Mouse (Mus musculus) heart, embryonic 14.5 days (tissue): ENCODE data around the gene Nckap5. TPM values are rescaled to one million over a fixed set of nuclear protein-coding genes. Genes with fewer than 3 reads are reported as not detected.

ENCODE experiments used
- ATAC-seq: fragments of 200-750 bp; cut with Nextera tagmentation; 2 replicates; pipeline ENCODE4 v1.8.0; 2017; ENCODE audit warnings: low read depth, moderate TSS enrichment; ENCODE audit not compliant: insufficient number of reproducible peaks, insufficient read depth, low FRiP score
- H3K27ac ChIP-seq, 2 experiments: fragments of 200-500 bp in 1 of 2; fragments of 300-500 bp in 1 of 2; sonication (generic) in 1 of 2; replicated peaks in 1 of 2; 2 replicates each; pipeline ENCODE4 v1.5.1; 2012 to 2014; ENCODE audit warnings: low read depth in 2 of 2, low read length in 2 of 2, control low read depth in 1 of 2, mild to moderate bottlenecking in 1 of 2, mixed read lengths in 1 of 2; ENCODE audit not compliant: control insufficient read depth in 1 of 2, insufficient read depth in 1 of 2
- H3K27me3 ChIP-seq: fragments of 300-500 bp; sonication (generic); 2 replicates; pipeline ENCODE4 v1.6.1; 2014; ENCODE audit warnings: mild to moderate bottlenecking, low read length, control low read depth; ENCODE audit not compliant: control insufficient read depth, insufficient read depth
- H3K36me3 ChIP-seq: fragments of 300-500 bp; sonication (generic); 2 replicates; pipeline ENCODE4 v1.6.1; 2014; ENCODE audit warnings: mild to moderate bottlenecking, control low read depth, low read length, mixed read lengths; ENCODE audit not compliant: control insufficient read depth, insufficient read depth
- H3K4me1 ChIP-seq, 2 experiments: fragments of 200-500 bp in 1 of 2; fragments of 300-500 bp in 1 of 2; sonication (generic) in 1 of 2; 2 replicates each; pipeline ENCODE4 v1.6.1; 2012 to 2014; ENCODE audit warnings: low read length in 2 of 2, control low read depth in 1 of 2, mixed read lengths in 1 of 2; ENCODE audit not compliant: control insufficient read depth in 2 of 2, insufficient read depth in 2 of 2
- H3K4me2 ChIP-seq: fragments of 300-500 bp; sonication (generic); 2 replicates; pipeline ENCODE4 v1.6.1; 2014; ENCODE audit warnings: mild to moderate bottlenecking, low read length
- H3K4me3 ChIP-seq, 2 experiments: fragments of 200-500 bp in 1 of 2; fragments of 300-500 bp in 1 of 2; sonication (generic) in 1 of 2; 2 replicates each; pipeline ENCODE4 v1.5.1; 2012 to 2014; ENCODE audit warnings: low read length in 2 of 2, mild to moderate bottlenecking in 2 of 2, control low read depth in 1 of 2, low read depth in 1 of 2, moderate library complexity in 1 of 2; ENCODE audit not compliant: control insufficient read depth in 1 of 2, insufficient read depth in 1 of 2
- H3K9ac ChIP-seq: fragments of 300-500 bp; sonication (generic); 2 replicates; pipeline ENCODE4 v1.6.1; 2014; ENCODE audit warnings: mild to moderate bottlenecking, low read length
- H3K9me3 ChIP-seq: fragments of 300-500 bp; sonication (generic); 2 replicates; pipeline ENCODE4 v1.6.1; 2016; ENCODE audit warnings: low read length, control low read depth; ENCODE audit not compliant: control insufficient read depth
- WGBS: fragments of 180-500 bp; shearing (Covaris S2); extraction: QIAGEN DNeasy Blood & Tissue Kit; methylation state at CpG from one replicate; pipeline ENCODE4 v1.1.7; 2014; 5-methylcytosine and 5-hydroxymethylcytosine counted together
- polyA plus RNA-seq: library from polyadenylated mRNA; unstranded; fragments of >200 nt; fragmentation: Nextera tagmentation; extraction: Ambion mirVana; gene quantifications from 2 replicates; pipeline ENCODE4 v1.2.1, GENCODE M21; 2014

Nckap5 gene
- 9.4 and 10.9 TPM in 2 replicates for polyA plus RNA-seq

DNA sequence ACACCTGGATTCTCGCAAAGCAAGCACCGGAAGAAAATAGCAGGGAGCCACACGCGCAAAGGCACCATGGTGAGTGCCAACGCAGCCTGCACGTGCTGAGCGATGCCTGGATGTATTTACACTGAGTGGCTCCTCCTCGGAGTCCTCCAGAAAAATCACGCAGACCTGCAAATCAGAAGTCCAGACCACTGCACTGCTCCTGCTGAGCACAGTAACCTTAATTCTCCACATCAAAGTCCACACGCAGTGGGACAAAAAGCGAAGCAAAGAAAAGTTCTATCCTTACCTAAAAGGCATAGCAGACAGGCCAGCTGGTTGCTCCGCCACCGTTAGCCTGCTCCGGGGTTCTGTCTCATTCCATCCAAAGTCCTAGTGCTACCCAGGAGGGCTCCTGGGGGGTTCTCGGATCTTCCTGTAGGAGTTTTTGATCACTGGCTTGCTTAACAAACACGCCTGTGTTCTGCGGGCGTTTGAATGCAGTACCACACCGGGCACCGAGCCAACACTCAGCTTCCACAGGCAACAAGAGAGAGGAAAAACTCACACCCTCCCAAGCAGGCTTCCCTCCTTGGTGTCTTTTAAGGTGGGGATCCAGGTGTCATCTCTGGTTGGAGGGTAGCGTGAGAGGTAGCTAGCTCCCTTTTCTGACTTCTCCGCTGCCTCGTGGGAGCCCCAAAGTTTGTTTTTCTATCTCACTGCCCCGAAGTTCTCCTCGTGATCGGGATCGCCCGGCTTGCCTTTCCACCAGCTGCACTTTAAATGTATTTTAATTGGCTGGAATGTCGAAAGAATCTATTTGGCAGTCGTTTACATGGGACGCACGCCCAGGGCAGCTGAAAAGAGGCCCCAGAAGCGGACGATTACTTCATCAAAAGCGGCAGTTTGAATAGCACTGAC, at the start of gene Nckap5:
Gene Nckap5 (minus strand): TSS at position 769 of the 897 bp plus-strand sequence.
- 2% methylated on average over 35 of the region's 35 CpGs for WGBS
- H3K4me1 ChIP-seq = peaks cover 4 to 9% of the 10 kb centered on the region in 2 experiments; a peak in 3 of 4 replicates
- peak within 1 kb of the TSS; percentile 66 to 82 for H3K27ac ChIP-seq
- H3K9me3 ChIP-seq = no peaks in the 10 kb centered on the region
- no peaks in the 10 kb centered on the region for H3K27me3 ChIP-seq
- H3K36me3 ChIP-seq = no peaks in the 10 kb centered on the region
- H3K4me3 ChIP-seq = peak within 1 kb of the TSS; percentile 49 to 64
- peak within 1 kb of the TSS; percentile 64 for H3K9ac ChIP-seq
- H3K4me2 ChIP-seq = peak within 1 kb of the TSS; percentile 87
- ATAC-seq = peak; percentile 37

DNA sequence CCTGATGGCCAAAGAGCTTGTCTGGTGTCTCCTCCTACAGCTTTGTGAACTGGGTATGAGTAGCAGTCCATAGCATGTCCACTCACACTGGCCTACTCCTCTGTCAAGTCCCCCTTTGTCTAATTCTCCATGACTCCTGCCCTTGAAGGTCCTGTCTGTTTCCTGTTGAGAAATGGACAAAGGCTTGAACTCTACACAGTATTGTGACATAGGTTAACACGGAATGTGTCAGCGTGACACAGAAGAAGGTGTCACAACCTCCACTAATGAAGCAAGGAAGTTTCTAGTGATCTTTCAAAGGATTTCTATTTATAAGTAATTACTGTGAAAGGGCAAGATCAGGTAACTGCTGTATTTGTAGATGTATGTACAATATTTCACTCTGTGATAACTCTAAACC, 46.9 kb upstream of the Nckap5 start:
- no peaks in the 10 kb centered on the region for H3K4me1 ChIP-seq
- H3K27ac ChIP-seq = no peak overlapping the region
- H3K27me3 ChIP-seq = no peaks in the 10 kb centered on the region
- H3K9me3 ChIP-seq = no peaks in the 10 kb centered on the region
- ATAC-seq = no peak
- H3K9ac ChIP-seq = no peak overlapping the region
- no peak overlapping the region for H3K4me3 ChIP-seq
- H3K4me2 ChIP-seq = no peak overlapping the region
- 89% methylated on average over 2 of the region's 2 CpGs for WGBS
- H3K36me3 ChIP-seq = no peaks in the 10 kb centered on the region

DNA sequence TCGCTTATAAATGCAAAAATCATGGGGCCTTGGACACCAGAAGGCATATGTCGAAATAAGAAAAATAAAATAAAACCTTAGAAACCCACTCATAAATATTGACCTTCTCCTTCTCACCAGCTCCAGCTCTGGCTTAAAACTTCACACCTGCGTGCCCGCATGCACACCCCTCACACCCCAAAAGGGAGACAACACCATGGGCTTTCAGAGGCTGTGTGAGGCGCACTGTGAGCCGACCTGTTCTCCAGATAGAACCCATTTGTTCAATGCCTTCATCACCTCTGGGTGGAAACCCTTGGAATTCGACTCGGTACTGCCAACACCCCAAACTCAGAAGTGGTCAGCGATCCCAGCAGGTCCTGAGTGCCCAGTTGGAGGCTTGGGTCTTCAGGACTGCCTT, 37.8 kb upstream of the Nckap5 start:
- 80% methylated on average over 9 of the region's 9 CpGs for whole genome bisulfite sequencing
- Histone ChIP-seq H3K4me3 (no peak overlapping the region), H3K27ac (no peak overlapping the region), H3K4me2 (no peak overlapping the region), H3K4me1 (no peaks in the 10 kb centered on the region), H3K36me3 (no peaks in the 10 kb centered on the region), H3K9me3 (no peaks in the 10 kb centered on the region), H3K27me3 (no peaks in the 10 kb centered on the region), H3K9ac (no peak overlapping the region)
- ATAC-seq = no peak

DNA sequence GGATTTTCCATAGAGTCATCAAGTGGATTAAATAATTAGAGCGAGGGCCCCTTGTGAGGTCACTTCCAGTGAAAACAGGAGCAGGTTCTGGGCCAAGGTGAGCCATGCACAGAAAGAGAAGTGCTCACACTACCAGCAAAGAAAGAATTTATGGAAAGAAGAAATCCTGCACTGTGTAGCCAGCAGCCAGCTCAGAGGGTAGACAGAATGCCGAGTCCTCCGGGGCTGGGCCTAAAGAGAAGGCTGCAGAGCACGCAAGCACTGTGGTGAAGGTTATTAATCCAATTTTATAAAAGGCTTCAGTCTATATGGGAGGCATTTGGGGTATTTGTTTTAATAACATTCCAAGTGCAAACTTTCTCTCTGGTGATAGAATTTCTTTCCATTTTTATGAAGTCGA, 37.3 kb upstream of the Nckap5 start:
- no peak overlapping the region for H3K27ac ChIP-seq
- ATAC-seq = no peak
- H3K4me1 ChIP-seq = no peaks in the 10 kb centered on the region
- no peak overlapping the region for H3K9ac ChIP-seq
- H3K4me3 ChIP-seq = no peak overlapping the region
- no peak overlapping the region for H3K4me2 ChIP-seq
- 87% methylated on average over 5 of the region's 5 CpGs for WGBS
- no peaks in the 10 kb centered on the region for H3K36me3 ChIP-seq
- H3K27me3 ChIP-seq = no peaks in the 10 kb centered on the region
- no peaks in the 10 kb centered on the region for H3K9me3 ChIP-seq

DNA sequence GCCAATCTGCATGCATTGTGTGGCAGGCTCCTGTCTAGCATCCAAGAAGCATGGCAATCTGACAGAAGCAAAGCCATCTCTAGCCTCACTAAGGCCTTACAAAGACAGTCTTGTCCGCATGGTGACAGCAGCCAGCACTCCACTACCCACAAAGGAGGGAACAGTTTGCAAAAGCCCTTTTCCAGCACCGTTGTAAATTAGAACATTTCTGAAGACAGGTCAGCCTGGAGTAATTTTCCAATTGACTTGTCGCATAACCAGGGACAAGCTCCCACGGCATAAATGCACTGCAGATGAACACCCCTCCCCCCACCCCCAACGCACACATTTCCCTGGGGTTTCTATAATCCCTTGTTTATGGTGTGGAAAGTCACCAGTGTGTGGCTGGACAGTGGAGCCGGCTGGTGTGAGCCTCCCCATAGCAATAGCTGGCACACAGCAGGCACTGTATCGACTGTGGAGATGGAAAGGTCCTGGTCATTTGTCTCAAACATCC, 35.0 kb upstream of the Nckap5 start:
- WGBS = 70% methylated on average over 7 of the region's 7 CpGs
- H3K27me3 ChIP-seq = no peaks in the 10 kb centered on the region
- no peak overlapping the region for H3K9ac ChIP-seq
- H3K27ac ChIP-seq = no peak overlapping the region
- no peaks in the 10 kb centered on the region for H3K9me3 ChIP-seq
- H3K4me1 ChIP-seq = no peaks in the 10 kb centered on the region
- no peaks in the 10 kb centered on the region for H3K36me3 ChIP-seq
- H3K4me3 ChIP-seq = no peak overlapping the region
- ATAC-seq = no peak
- no peak overlapping the region for H3K4me2 ChIP-seq

DNA sequence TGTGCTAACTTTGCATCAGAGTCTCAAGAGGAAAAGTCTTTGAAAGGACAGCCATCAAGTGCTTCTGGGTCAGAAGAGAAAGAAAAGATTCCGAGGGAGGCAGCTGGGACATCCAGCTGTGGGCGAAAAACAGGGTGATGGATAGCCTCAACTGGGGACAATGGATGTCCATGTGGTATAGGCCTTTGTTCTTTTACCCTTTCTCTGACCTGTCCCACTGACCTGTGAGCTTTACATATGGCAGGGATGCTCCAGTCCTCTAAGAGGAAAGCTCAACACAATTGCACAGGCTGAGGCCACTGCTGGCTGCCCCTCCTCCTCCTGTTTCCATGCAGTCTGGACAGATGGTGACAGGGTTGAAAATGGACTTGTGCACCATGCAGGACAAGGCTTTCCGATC, 31.2 kb upstream of the Nckap5 start:
- H3K4me2 ChIP-seq = no peak overlapping the region
- H3K27me3 ChIP-seq = no peaks in the 10 kb centered on the region
- H3K27ac ChIP-seq = no peak overlapping the region
- H3K4me1 ChIP-seq = no peaks in the 10 kb centered on the region; a peak in 1 of 4 replicates
- 56% methylated on average over 3 of the region's 3 CpGs for WGBS
- H3K9me3 ChIP-seq = no peaks in the 10 kb centered on the region
- no peak for ATAC-seq
- H3K9ac ChIP-seq = no peak overlapping the region
- H3K36me3 ChIP-seq = no peaks in the 10 kb centered on the region
- H3K4me3 ChIP-seq = no peak overlapping the region

DNA sequence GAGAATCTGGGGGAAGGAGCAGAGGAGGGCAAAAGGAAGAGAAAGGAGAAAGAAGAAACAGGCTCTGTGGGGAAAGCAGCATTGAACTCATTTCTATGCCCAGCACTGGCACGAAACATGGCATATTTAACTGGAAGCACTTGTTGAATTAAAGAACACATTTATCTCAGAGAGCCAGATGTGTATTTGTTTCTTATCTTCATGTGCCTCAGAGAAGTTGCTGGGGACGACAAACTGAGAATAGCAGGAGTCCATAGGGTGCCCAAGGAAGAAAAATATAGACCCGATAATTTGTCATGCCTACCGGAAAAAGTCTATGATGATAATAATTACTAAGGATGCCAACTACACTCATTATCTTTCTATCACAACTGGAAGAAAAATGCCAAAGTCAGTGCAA, 29.9 kb upstream of the Nckap5 start:
- Histone ChIP-seq H3K27me3 (no peaks in the 10 kb centered on the region), H3K27ac (no peak overlapping the region), H3K4me2 (no peak overlapping the region), H3K9me3 (no peaks in the 10 kb centered on the region), H3K9ac (no peak overlapping the region), H3K4me1 (no peaks in the 10 kb centered on the region; a peak in 1 of 4 replicates), H3K4me3 (no peak overlapping the region), H3K36me3 (no peaks in the 10 kb centered on the region)
- no peak for ATAC-seq
- WGBS = 72% methylated on average over 4 of the region's 4 CpGs
